Mouse (Mus musculus) midbrain, embryonic 14.5 days (tissue): ENCODE data around the gene Txndc5. TPM values are rescaled to one million over a fixed set of nuclear protein-coding genes. Genes with fewer than 3 reads are reported as not detected.

ENCODE experiments used
- ATAC-seq: fragments of 200-750 bp; cut with Nextera tagmentation; 2 replicates; pipeline ENCODE4 v1.8.0; 2017; ENCODE audit warnings: moderate number of reproducible peaks, moderate library complexity; ENCODE audit not compliant: low FRiP score, low TSS enrichment
- DNase-seq: peaks from one replicate; pipeline ENCODE4 v3.0.0-alpha.2; 2015
- H3K27ac ChIP-seq: fragments of 300-500 bp; sonication (generic); replicated peaks from 2 replicates; pipeline ENCODE4 v1.5.1; 2014; ENCODE audit warnings: mild to moderate bottlenecking, low read depth, low read length, moderate library complexity
- H3K27me3 ChIP-seq: fragments of 300-500 bp; sonication (generic); 2 replicates; pipeline ENCODE4 v1.6.1; 2014; ENCODE audit warnings: low read length, control low read depth, mixed read lengths; ENCODE audit not compliant: control insufficient read depth, insufficient read depth
- H3K36me3 ChIP-seq: fragments of 300-500 bp; sonication (generic); 2 replicates; pipeline ENCODE4 v1.6.1; 2014; ENCODE audit warnings: low read length, control low read depth; ENCODE audit not compliant: control insufficient read depth, insufficient read depth
- H3K4me1 ChIP-seq: fragments of 300-500 bp; sonication (generic); 2 replicates; pipeline ENCODE4 v1.6.1; 2014; ENCODE audit warnings: mild to moderate bottlenecking, antibody characterized with exemption, low read length, control low read depth; ENCODE audit not compliant: control insufficient read depth, insufficient read depth
- H3K4me2 ChIP-seq: fragments of 300-500 bp; sonication (generic); 2 replicates; pipeline ENCODE4 v1.6.1; 2014; ENCODE audit warnings: mild to moderate bottlenecking, low read length, moderate library complexity
- H3K4me3 ChIP-seq: fragments of 300-500 bp; sonication (generic); replicated peaks from 2 replicates; pipeline ENCODE4 v1.5.1; 2014; ENCODE audit warnings: low read depth, low read length
- H3K9ac ChIP-seq: fragments of 300-500 bp; sonication (generic); replicated peaks from 2 replicates; pipeline ENCODE4 v1.6.1; 2014; ENCODE audit warnings: mild to moderate bottlenecking, low read length, moderate library complexity
- H3K9me3 ChIP-seq: fragments of 300-500 bp; sonication (generic); 2 replicates; pipeline ENCODE4 v1.6.1; 2016; ENCODE audit warnings: low read length, control low read depth, mixed read lengths; ENCODE audit not compliant: control insufficient read depth
- WGBS: fragments of 180-500 bp; shearing (Covaris S2); extraction: QIAGEN DNeasy Blood & Tissue Kit; methylation state at CpG from one replicate; pipeline ENCODE4 v1.1.7; 2014; 5-methylcytosine and 5-hydroxymethylcytosine counted together
- polyA plus RNA-seq: library from polyadenylated mRNA; unstranded; fragments of >200 nt; fragmentation: Nextera tagmentation; extraction: Ambion mirVana; gene quantifications from 2 replicates; pipeline ENCODE4 v1.2.1, GENCODE M21; 2014

The Txndc5 gene
- polyA plus RNA-seq, 1 experiment from 2014 or later: 81.9 TPM

GRCm38 (mm10) chr13:38531498-38531897, 2.9 kb upstream of the Txndc5 start:
- Histone ChIP-seq H3K4me3 (no peak overlapping the region), H3K9ac (no peak overlapping the region), H3K36me3 (no peaks in the 10 kb centered on the region), H3K9me3 (no peaks in the 10 kb centered on the region), H3K4me2 (no peak overlapping the region), H3K27me3 (no peaks in the 10 kb centered on the region), H3K27ac (no peak overlapping the region), H3K4me1 (peaks cover 15% of the 10 kb centered on the region; the same call in 1 of the 2 replicates)
- DNase-seq (no peak), ATAC-seq (no peak)
- 96% methylated on average over 4 of the region's 4 CpGs for WGBS

GRCm38 (mm10) chr13:38529576-38529975, 952 bp upstream of the Txndc5 start:
- H3K27me3 ChIP-seq: no peaks in the 10 kb centered on the region
- no peak overlapping the region for H3K27ac ChIP-seq
- peaks cover 22% of the 10 kb centered on the region; the same call in 1 of the 2 replicates for H3K4me1 ChIP-seq
- 91% methylated on average over 6 of the region's 6 CpGs for WGBS
- no peaks in the 10 kb centered on the region for H3K36me3 ChIP-seq
- no peak overlapping the region for H3K4me3 ChIP-seq
- no peak overlapping the region for H3K9ac ChIP-seq
- no peak overlapping the region for H3K4me2 ChIP-seq
- ATAC-seq: no peak
- no peak for DNase-seq
- no peaks in the 10 kb centered on the region for H3K9me3 ChIP-seq

GRCm38 (mm10) chr13:38527797-38528650, 600 bp downstream of the Txndc5 start:
- ATAC-seq (peak; percentile 91), DNase-seq (peak; percentile 88)
- Histone ChIP-seq H3K4me3 (peak overlapping the region; percentile 84), H3K9me3 (no peaks in the 10 kb centered on the region), H3K27me3 (no peaks in the 10 kb centered on the region), H3K9ac (peak overlapping the region; percentile 84), H3K4me2 (peak overlapping the region; percentile 85), H3K36me3 (peaks cover 2% of the 10 kb centered on the region; the same call in 1 of the 2 replicates), H3K27ac (peak overlapping the region; percentile 83), H3K4me1 (peaks cover 22% of the 10 kb centered on the region; the same call in 1 of the 2 replicates)
- under 1% methylated on average over 84 of the region's 87 CpGs for WGBS

GRCm38 (mm10) chr13:38527041-38527796, 1.4 kb downstream of the Txndc5 start:
- Histone ChIP-seq H3K27me3 (no peaks in the 10 kb centered on the region), H3K4me2 (peak overlapping the region; percentile 85), H3K4me3 (peak overlapping the region; percentile 84), H3K9me3 (no peaks in the 10 kb centered on the region), H3K9ac (peak overlapping the region; percentile 84), H3K4me1 (peaks cover 22% of the 10 kb centered on the region; the same call in 1 of the 2 replicates), H3K36me3 (peaks cover 7% of the 10 kb centered on the region), H3K27ac (0 out of 2 replicates have a peak overlapping the region, but pooled peaks have one; percentile 83)
- DNase-seq (peak; percentile 52), ATAC-seq (peak; percentile 22; the same call in 1 of the 2 replicates)
- WGBS: 13% methylated on average over 15 of the region's 15 CpGs

GRCm38 (mm10) chr13:38526116-38526515, 2.5 kb downstream of the Txndc5 start:
- 88% methylated on average over 2 of the region's 2 CpGs for WGBS
- Histone ChIP-seq H3K4me2 (no peak overlapping the region), H3K4me3 (no peak overlapping the region), H3K9ac (no peak overlapping the region), H3K9me3 (no peaks in the 10 kb centered on the region), H3K27ac (no peak overlapping the region), H3K27me3 (no peaks in the 10 kb centered on the region), H3K4me1 (peaks cover 22% of the 10 kb centered on the region; the same call in 1 of the 2 replicates), H3K36me3 (peaks cover 13% of the 10 kb centered on the region)
- ATAC-seq (no peak), DNase-seq (no peak)

- 87% methylated on average over 3 of the region's 3 CpGs for WGBS
- H3K4me2 ChIP-seq: no peak overlapping the region
- no peak overlapping the region for H3K27ac ChIP-seq
- H3K9me3 ChIP-seq: no peaks in the 10 kb centered on the region
- H3K36me3 ChIP-seq: peaks cover 14% of the 10 kb centered on the region
- no peak overlapping the region; the same call in 1 of the 2 replicates for H3K9ac ChIP-seq
- DNase-seq (no peak), ATAC-seq (no peak)
- no peaks in the 10 kb centered on the region for H3K27me3 ChIP-seq
- peaks cover 22% of the 10 kb centered on the region; the same call in 1 of the 2 replicates for H3K4me1 ChIP-seq
- H3K4me3 ChIP-seq: no peak overlapping the region
Measured at GRCm38 (mm10) chr13:38525261-38525660, 3.4 kb downstream of the Txndc5 start.

- Histone ChIP-seq H3K9me3 (no peaks in the 10 kb centered on the region), H3K4me1 (peaks cover 17% of the 10 kb centered on the region; the same call in 1 of the 2 replicates), H3K27ac (no peak overlapping the region), H3K9ac (no peak overlapping the region), H3K4me2 (no peak overlapping the region), H3K36me3 (peaks cover 29% of the 10 kb centered on the region), H3K27me3 (no peaks in the 10 kb centered on the region), H3K4me3 (no peak overlapping the region)
- WGBS: 95% methylated on average over 11 of the region's 11 CpGs
- ATAC-seq (no peak), DNase-seq (no peak)
Measured at GRCm38 (mm10) chr13:38523231-38523630, 5.4 kb downstream of the Txndc5 start.

- peaks cover 38% of the 10 kb centered on the region for H3K36me3 ChIP-seq
- H3K4me2 ChIP-seq: no peak overlapping the region
- no peak overlapping the region for H3K9ac ChIP-seq
- H3K27me3 ChIP-seq: no peaks in the 10 kb centered on the region
- H3K9me3 ChIP-seq: no peaks in the 10 kb centered on the region
- peaks cover 12% of the 10 kb centered on the region; the same call in 1 of the 2 replicates for H3K4me1 ChIP-seq
- H3K4me3 ChIP-seq: no peak overlapping the region
- ATAC-seq (no peak), DNase-seq (no peak)
- H3K27ac ChIP-seq: no peak overlapping the region
- 83% methylated on average over 4 of the region's 4 CpGs for WGBS
Measured at GRCm38 (mm10) chr13:38522056-38522654, 6.5 kb downstream of the Txndc5 start.
